Mouse (Mus musculus) small intestine, adult 2 months (tissue): ENCODE measurements around the gene Hoxc10. TPM values are rescaled to one million over a fixed set of nuclear protein-coding genes. Genes with fewer than 3 reads are reported as not detected.

Experiments used
- H3K27ac ChIP-seq: fragments of 200-500 bp; 2 replicates; pipeline ENCODE4 v1.5.1; 2012; ENCODE audit warnings: low read depth, low read length, control low read depth, inconsistent platforms; ENCODE audit not compliant: insufficient read depth
- H3K27me3 ChIP-seq: fragments of 200-500 bp; 2 replicates; pipeline ENCODE4 v1.6.1; 2012; ENCODE audit warnings: mild to moderate bottlenecking, moderate library complexity, low read length, inconsistent platforms; ENCODE audit not compliant: control insufficient read depth, insufficient read depth
- H3K36me3 ChIP-seq: fragments of 200-500 bp; 2 replicates; pipeline ENCODE4 v1.6.1; 2012; ENCODE audit warnings: mild to moderate bottlenecking, low read length, control low read depth, inconsistent platforms; ENCODE audit not compliant: control insufficient read depth, insufficient read depth
- H3K4me1 ChIP-seq: fragments of 200-500 bp; 2 replicates; pipeline ENCODE4 v1.6.1; 2012; ENCODE audit warnings: low read length, inconsistent platforms, mixed read lengths; ENCODE audit not compliant: control insufficient read depth, insufficient read depth, insufficient read length
- H3K4me3 ChIP-seq: fragments of 200-500 bp; 2 replicates; pipeline ENCODE4 v1.5.1; 2012; ENCODE audit warnings: low read depth, mild to moderate bottlenecking, control low read depth, inconsistent platforms, low read length, moderate library complexity
- CTCF ChIP-seq: fragments of 200-500 bp; IDR thresholded peaks from 2 replicates; pipeline ENCODE4 v1.5.1; 2012; ENCODE audit warnings: low read depth, mild to moderate bottlenecking, control low read depth, inconsistent platforms, low read length, moderate library complexity, mixed read lengths; ENCODE audit not compliant: insufficient replicate concordance, insufficient read length; ENCODE audit errors: extremely low read depth
- POLR2A ChIP-seq: fragments of 200-500 bp; IDR thresholded peaks from 2 replicates; pipeline ENCODE4 v1.6.1; 2012; ENCODE audit warnings: low read depth, mild to moderate bottlenecking, control low read depth, inconsistent platforms, low read length, moderate library complexity
- WGBS: fragments of 180-500 bp; shearing (Covaris S2); methylation state at CpG from one replicate; pipeline ENCODE4 v1.1.7; 2018; 5-methylcytosine and 5-hydroxymethylcytosine counted together
- polyA plus RNA-seq: library from polyadenylated mRNA; depleted of rRNA; stranded (reverse); fragments of >200 nt; gene quantifications from 2 replicates; pipeline ENCODE4 v1.2.3, GENCODE M21; 2012

Hoxc10 gene
- polyA plus RNA-seq, 1 experiment, result not detected

- Histone ChIP-seq H3K36me3 (no peaks in the 10 kb centered on the region), H3K27me3 (peaks cover 85% of the 10 kb centered on the region), H3K4me3 (no peak overlapping the region), H3K27ac (no peak overlapping the region), H3K4me1 (no peaks in the 10 kb centered on the region; the same call in 1 of the 2 replicates)
- TF ChIP-seq CTCF (no peak), POLR2A (no peak)
- WGBS, result 6% methylated on average over 12 of the region's 12 CpGs
Measured at GRCm38 (mm10) chr15:102956906-102957305, 9.7 kb upstream of the Hoxc10 start.

- under 1% methylated on average over 13 of the region's 13 CpGs for WGBS
- Histone ChIP-seq H3K4me1 (peaks cover 3% of the 10 kb centered on the region), H3K27ac (no peak overlapping the region), H3K27me3 (peaks cover 82% of the 10 kb centered on the region), H3K36me3 (no peaks in the 10 kb centered on the region), H3K4me3 (0 out of 2 replicates have a peak overlapping the region, but pooled peaks have one; percentile 0)
- TF ChIP-seq POLR2A (no peak), CTCF (no peak)
Measured at GRCm38 (mm10) chr15:102959663-102960191, 6.9 kb upstream of the Hoxc10 start.

- Histone ChIP-seq H3K36me3 (no peaks in the 10 kb centered on the region), H3K4me3 (no peak overlapping the region), H3K27ac (no peak overlapping the region), H3K27me3 (peaks cover 82% of the 10 kb centered on the region), H3K4me1 (peaks cover 3% of the 10 kb centered on the region)
- 5% methylated on average over 6 of the region's 6 CpGs for WGBS
- TF ChIP-seq POLR2A (no peak), CTCF (no peak)
Measured at GRCm38 (mm10) chr15:102961728-102962127, 4.9 kb upstream of the Hoxc10 start.

GRCm38 (mm10) chr15:102962492-102962891 is 4.1 kb upstream of the Hoxc10 start:
- Histone ChIP-seq H3K36me3 (no peaks in the 10 kb centered on the region), H3K4me3 (no peak overlapping the region), H3K4me1 (peaks cover 3% of the 10 kb centered on the region), H3K27me3 (peaks cover 82% of the 10 kb centered on the region), H3K27ac (no peak overlapping the region)
- TF ChIP-seq POLR2A (no peak), CTCF (no peak)
- WGBS, result 5% methylated on average over 13 of the region's 13 CpGs

GRCm38 (mm10) chr15:102963259-102963658 is 3.3 kb upstream of the Hoxc10 start:
- H3K4me3 ChIP-seq, result no peak overlapping the region
- no peaks in the 10 kb centered on the region for H3K36me3 ChIP-seq
- H3K27me3 ChIP-seq, result peaks cover 81% of the 10 kb centered on the region
- TF ChIP-seq CTCF (no peak), POLR2A (no peak)
- peaks cover 3% of the 10 kb centered on the region for H3K4me1 ChIP-seq
- 11% methylated on average over 8 of the region's 8 CpGs for WGBS
- no peak overlapping the region for H3K27ac ChIP-seq

GRCm38 (mm10) chr15:102963671-102964640 is 2.6 kb upstream of the Hoxc10 start:
- Histone ChIP-seq H3K4me1 (peaks cover 3% of the 10 kb centered on the region), H3K27me3 (peaks cover 85% of the 10 kb centered on the region), H3K4me3 (peak overlapping the region; percentile 35), H3K27ac (no peak overlapping the region), H3K36me3 (no peaks in the 10 kb centered on the region)
- WGBS, result 3% methylated on average over 28 of the region's 28 CpGs
- no peak for TF ChIP-seq CTCF
- no peak for TF ChIP-seq POLR2A
